Mouse (Mus musculus) lung, postnatal 0 days (tissue): ENCODE measurements around the gene Tex36.

Experiments
- CTCF ChIP-seq: IDR thresholded peaks from 2 replicates; pipeline ENCODE4 v1.5.1; 2016; ENCODE audit warnings: antibody characterized with exemption, mild to moderate bottlenecking
- EP300 ChIP-seq: IDR thresholded peaks from 2 replicates; pipeline ENCODE4 v1.6.1; 2016; ENCODE audit warnings: antibody characterized with exemption, mild to moderate bottlenecking, control low read depth

DNA sequence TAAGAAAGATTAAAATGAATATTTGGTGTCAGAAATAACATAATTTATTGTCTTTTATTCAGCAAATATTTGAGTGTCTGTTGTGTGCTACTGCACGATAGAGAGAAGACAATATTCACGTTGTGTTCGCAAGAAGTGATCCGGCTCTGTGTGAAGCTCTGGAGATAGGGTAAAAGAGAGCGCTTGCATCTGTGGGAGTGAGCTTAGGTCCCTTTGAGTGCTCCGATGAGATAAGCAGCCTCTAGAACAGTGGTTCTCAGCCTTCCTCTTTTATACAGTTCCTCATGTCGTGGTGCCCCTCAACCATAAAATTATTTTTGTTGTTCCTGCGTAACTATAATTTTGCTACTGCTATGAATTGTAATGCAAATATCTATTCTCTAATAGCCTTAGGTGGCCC is 37.4 kb downstream of the Tex36 start:
- TF ChIP-seq CTCF (no peak), EP300 (no peak)
